Mouse (Mus musculus): Measurements from ENCODE around the gene Fez1. TPM values are rescaled to one million over a fixed set of nuclear protein-coding genes. Genes with fewer than 3 reads are reported as not detected.

Fez1 gene
- polyA plus RNA-seq, 1 experiment, result 0.30 TPM

DNA sequence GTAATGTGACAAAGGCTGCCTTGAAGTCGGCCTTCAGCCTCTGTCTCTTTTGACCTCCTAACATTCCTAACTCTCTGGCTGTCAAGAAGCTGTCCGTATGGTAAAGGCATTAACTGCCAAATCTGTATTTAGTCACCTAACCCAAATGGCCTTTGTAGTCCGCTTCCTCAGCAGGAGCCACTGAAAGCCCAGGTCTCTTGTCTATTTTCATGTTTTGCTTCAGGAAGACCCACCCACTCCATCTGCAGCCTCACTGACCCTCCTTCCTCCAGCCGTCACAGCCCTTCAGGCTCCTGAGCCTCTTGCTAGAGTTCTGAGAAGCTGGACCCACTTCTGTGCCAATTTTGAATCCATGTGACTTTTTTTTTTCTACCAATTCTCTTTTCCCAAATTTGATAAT, 2.8 kb upstream of the Fez1 start:
- no peak for TF ChIP-seq CTCF (IDR thresholded peaks at IDR 0.05; ENCODE audit: extremely low read depth, insufficient read length, insufficient replicate concordance, low read depth, low read length)
- no peak for TF ChIP-seq POLR2A (IDR thresholded peaks at IDR 0.05; ENCODE audit: low read depth, low read length)
- Histone ChIP-seq H3K27me3 (ENCODE audit: control insufficient read depth, insufficient read depth, low read length) (no peaks in the 10 kb centered on the region), H3K36me3 (ENCODE audit: control insufficient read depth, insufficient read depth, low read length) (no peaks in the 10 kb centered on the region), H3K4me1 (ENCODE audit: control insufficient read depth, insufficient read depth, insufficient read length, low read length) (no peaks in the 10 kb centered on the region), H3K4me3 (ENCODE audit: low read depth, low read length) (no peak overlapping the region), H3K27ac (ENCODE audit: insufficient read depth, low read depth, low read length) (no peak overlapping the region)
- WGBS, result 83% methylated on average over 4 of the region's 4 CpGs

GRCm38 (mm10) chr9:36820969-36821643, 558 bp upstream of the Fez1 start:
- no peaks in the 10 kb centered on the region for H3K4me1 ChIP-seq (ENCODE audit: control insufficient read depth, insufficient read depth, insufficient read length, low read length)
- TF ChIP-seq POLR2A (IDR thresholded peaks at IDR 0.05; ENCODE audit: low read depth, low read length), result no peak
- no peak for TF ChIP-seq CTCF (IDR thresholded peaks at IDR 0.05; ENCODE audit: extremely low read depth, insufficient read length, insufficient replicate concordance, low read depth, low read length)
- no peaks in the 10 kb centered on the region for H3K27me3 ChIP-seq (ENCODE audit: control insufficient read depth, insufficient read depth, low read length)
- 62% methylated on average over 9 of the region's 9 CpGs for WGBS
- no peak overlapping the region for H3K4me3 ChIP-seq (ENCODE audit: low read depth, low read length)
- H3K36me3 ChIP-seq (ENCODE audit: control insufficient read depth, insufficient read depth, low read length), result no peaks in the 10 kb centered on the region
- H3K27ac ChIP-seq (ENCODE audit: insufficient read depth, low read depth, low read length), result no peak overlapping the region

DNA sequence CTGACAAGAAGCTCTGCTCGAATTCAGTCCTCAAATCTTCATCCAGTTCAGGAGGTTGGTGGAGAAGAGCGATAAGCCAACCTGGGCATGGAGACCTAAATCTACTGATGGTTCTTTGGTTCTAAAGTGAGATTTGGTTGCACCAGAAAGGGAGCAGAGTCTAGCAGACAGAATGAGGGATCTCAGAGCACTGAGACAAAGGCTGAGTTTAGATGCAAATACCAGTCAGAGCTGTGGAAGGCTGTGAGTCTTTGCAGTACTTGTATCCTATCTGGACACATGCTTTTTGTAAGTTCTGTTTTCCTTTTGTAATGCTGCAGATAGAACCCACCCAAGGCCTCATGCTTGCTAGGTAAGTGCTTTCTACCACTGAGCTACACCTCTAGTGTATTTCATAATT, 360 bp downstream of the Fez1 start:
- no peak overlapping the region for H3K27ac ChIP-seq (ENCODE audit: insufficient read depth, low read depth, low read length)
- TF ChIP-seq POLR2A (IDR thresholded peaks at IDR 0.05; ENCODE audit: low read depth, low read length), result no peak
- no peak for TF ChIP-seq CTCF (IDR thresholded peaks at IDR 0.05; ENCODE audit: extremely low read depth, insufficient read length, insufficient replicate concordance, low read depth, low read length)
- no peaks in the 10 kb centered on the region for H3K27me3 ChIP-seq (ENCODE audit: control insufficient read depth, insufficient read depth, low read length)
- H3K4me1 ChIP-seq (ENCODE audit: control insufficient read depth, insufficient read depth, insufficient read length, low read length), result no peaks in the 10 kb centered on the region
- H3K4me3 ChIP-seq (ENCODE audit: low read depth, low read length), result no peak overlapping the region
- 52% methylated on average over 2 of the region's 2 CpGs for WGBS
- no peaks in the 10 kb centered on the region for H3K36me3 ChIP-seq (ENCODE audit: control insufficient read depth, insufficient read depth, low read length)

DNA sequence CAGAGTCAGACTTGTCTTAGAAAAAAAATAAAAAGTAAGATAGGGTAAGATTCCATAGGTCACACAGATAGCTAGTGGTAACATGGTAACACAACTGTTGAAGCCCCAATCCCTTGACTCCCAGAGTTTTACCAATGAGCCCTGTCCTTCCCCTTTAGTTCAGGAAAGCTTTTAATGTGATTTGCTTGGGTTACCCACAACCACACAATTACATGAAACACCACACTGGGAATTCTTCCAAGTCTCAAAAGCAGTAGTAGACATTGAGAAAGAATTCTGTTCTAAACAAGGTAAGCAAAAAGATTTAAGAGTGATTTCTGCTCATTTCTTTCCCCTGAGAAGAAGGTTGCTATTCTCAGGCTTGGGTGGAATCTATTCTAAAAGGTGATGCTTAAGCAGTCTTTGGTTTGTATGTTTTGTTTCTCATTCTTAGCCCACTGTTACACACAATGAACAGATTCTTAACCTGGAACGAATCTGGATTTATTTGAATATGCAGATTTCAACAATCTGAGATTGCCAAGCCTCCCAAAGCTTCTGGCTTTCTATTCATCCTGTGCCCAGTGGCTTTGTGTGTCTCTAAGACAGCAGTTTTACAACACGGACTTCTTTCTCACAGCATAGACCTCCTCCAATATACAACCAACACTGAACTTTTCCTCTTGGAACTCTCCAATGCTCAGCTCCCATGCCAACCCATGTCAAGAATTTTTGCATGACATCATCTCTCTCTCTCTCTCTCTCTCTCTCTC, 5.1 kb downstream of the Fez1 start:
- 59% methylated on average over 2 of the region's 2 CpGs for whole genome bisulfite sequencing

GRCm38 (mm10) chr9:36831401-36831800, 9.7 kb downstream of the Fez1 start:
- peaks cover 6% of the 10 kb centered on the region; the same call in 1 of the 2 replicates for H3K27me3 ChIP-seq (ENCODE audit: control insufficient read depth, insufficient read depth, low read length)
- H3K36me3 ChIP-seq (ENCODE audit: control insufficient read depth, insufficient read depth, low read length), result no peaks in the 10 kb centered on the region
- no peak overlapping the region for H3K4me3 ChIP-seq (ENCODE audit: low read depth, low read length)
- TF ChIP-seq CTCF (IDR thresholded peaks at IDR 0.05; ENCODE audit: extremely low read depth, insufficient read length, insufficient replicate concordance, low read depth, low read length) (no peak), POLR2A (IDR thresholded peaks at IDR 0.05; ENCODE audit: low read depth, low read length) (no peak)
- WGBS, result 71% methylated on average over 6 of the region's 6 CpGs
- H3K4me1 ChIP-seq (ENCODE audit: control insufficient read depth, insufficient read depth, insufficient read length, low read length), result peaks cover 2% of the 10 kb centered on the region
- H3K27ac ChIP-seq (ENCODE audit: insufficient read depth, low read depth, low read length), result no peak overlapping the region

More for the DNA sequence above, 5.1 kb downstream of the Fez1 start:
- Histone ChIP-seq H3K27me3 (ENCODE audit: control insufficient read depth, insufficient read depth, low read length) (no peaks in the 10 kb centered on the region), H3K4me1 (ENCODE audit: control insufficient read depth, insufficient read depth, insufficient read length, low read length) (no peaks in the 10 kb centered on the region), H3K36me3 (ENCODE audit: control insufficient read depth, insufficient read depth, low read length) (no peaks in the 10 kb centered on the region), H3K27ac (ENCODE audit: insufficient read depth, low read depth, low read length) (no peak overlapping the region), H3K4me3 (ENCODE audit: low read depth, low read length) (no peak overlapping the region)
- TF ChIP-seq CTCF (IDR thresholded peaks at IDR 0.05; ENCODE audit: extremely low read depth, insufficient read length, insufficient replicate concordance, low read depth, low read length) (no peak), POLR2A (IDR thresholded peaks at IDR 0.05; ENCODE audit: low read depth, low read length) (no peak)

DNA sequence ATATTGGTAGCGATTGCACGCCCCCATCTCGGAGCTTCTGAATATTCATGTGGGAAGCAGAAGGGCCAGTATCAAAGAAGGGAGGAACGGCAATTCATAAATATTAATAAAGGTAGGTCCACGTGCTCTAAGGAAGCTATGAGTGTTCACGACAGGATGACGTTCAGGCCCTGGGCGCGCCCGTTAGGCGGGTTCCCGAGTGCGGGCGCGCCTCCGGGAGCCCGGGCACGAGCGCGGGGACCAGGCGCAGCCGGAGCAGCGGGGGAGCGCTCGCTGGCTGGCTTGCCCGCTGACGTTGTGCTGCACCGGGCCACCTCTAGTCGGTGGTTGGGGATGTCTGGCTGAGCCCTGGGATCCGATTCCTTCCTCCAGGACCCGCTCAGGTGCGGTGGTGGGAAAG, 10.9 kb downstream of the Fez1 start:
- H3K36me3 ChIP-seq (ENCODE audit: control insufficient read depth, insufficient read depth, low read length), result no peaks in the 10 kb centered on the region
- no peak overlapping the region for H3K27ac ChIP-seq (ENCODE audit: insufficient read depth, low read depth, low read length)
- H3K4me3 ChIP-seq (ENCODE audit: low read depth, low read length), result peak overlapping the region; percentile 55
- TF ChIP-seq POLR2A (IDR thresholded peaks at IDR 0.05; ENCODE audit: low read depth, low read length), result no peak
- TF ChIP-seq CTCF (IDR thresholded peaks at IDR 0.05; ENCODE audit: extremely low read depth, insufficient read length, insufficient replicate concordance, low read depth, low read length), result no peak
- H3K4me1 ChIP-seq (ENCODE audit: control insufficient read depth, insufficient read depth, insufficient read length, low read length), result peaks cover 2% of the 10 kb centered on the region
- 2% methylated on average over 32 of the region's 32 CpGs for WGBS
- peaks cover 6% of the 10 kb centered on the region; the same call in 1 of the 2 replicates for H3K27me3 ChIP-seq (ENCODE audit: control insufficient read depth, insufficient read depth, low read length)

All from small intestine, adult 2 months (tissue).